Mouse (Mus musculus): Measurements from ENCODE around the gene Fam181a.

- TF ChIP-seq CTCF (IDR thresholded peaks at IDR 0.05; ENCODE audit: control insufficient read depth, insufficient read depth, low read length): no peak
- no peak for TF ChIP-seq POLR2A (IDR thresholded peaks at IDR 0.05; ENCODE audit: borderline replicate concordance, control insufficient read depth, low read depth, low read length)
These were observed 29.3 kb upstream of the Fam181a start for GRCm38 (mm10) chr12:103281491-103281890.
